Mouse (Mus musculus): ENCODE data around the gene Pisd.

DNA sequence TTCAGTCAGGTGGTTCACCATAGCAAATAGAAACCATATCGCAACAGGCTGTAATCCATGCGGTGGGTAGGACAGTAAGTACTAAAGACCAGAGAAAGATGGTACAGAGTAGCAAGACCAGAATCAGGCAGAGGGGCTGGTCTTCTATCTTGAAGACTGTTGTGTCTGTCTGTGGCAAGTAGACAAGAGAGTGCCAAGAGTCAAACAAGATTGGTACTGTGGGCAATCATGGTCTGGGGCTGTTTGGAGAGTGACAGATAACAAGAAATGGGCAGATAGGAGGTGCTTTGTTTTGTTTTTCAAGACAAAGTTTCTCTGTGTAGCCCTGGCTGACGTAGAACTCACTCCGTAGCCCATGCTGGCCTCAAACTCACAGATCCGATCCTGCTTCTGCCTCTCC lies 3.9 kb downstream of the Pisd start:
- no peak for TF ChIP-seq CTCF (IDR thresholded peaks at IDR 0.05)
- TF ChIP-seq POLR2A (IDR thresholded peaks at IDR 0.05; ENCODE audit: insufficient read depth, low read depth, low read length), result no peak
